Mouse (Mus musculus): ENCODE data around the gene Tmem136. TPM values are rescaled to one million over a fixed set of nuclear protein-coding genes. Genes with fewer than 3 reads are reported as not detected.

Gene Tmem136
- total and polyA plus RNA-seq, 2 experiments from 2014 or later, result 4.9 to 8.0 TPM

GRCm38 (mm10) chr9:43103675-43104299, 12.6 kb downstream of the Tmem136 start:
- no peaks in the 10 kb centered on the region for H3K9me3 ChIP-seq (ENCODE audit: low read length)
- peak overlapping the region; percentile 95 for H3K4me3 ChIP-seq (ENCODE audit: low read depth, low read length)
- no peaks in the 10 kb centered on the region for H3K27me3 ChIP-seq (ENCODE audit: insufficient read depth, low read length)
- H3K27ac ChIP-seq (ENCODE audit: low read depth, low read length), result no peak overlapping the region
- no peaks in the 10 kb centered on the region for H3K36me3 ChIP-seq (ENCODE audit: insufficient read depth, low read length)
- H3K4me2 ChIP-seq (ENCODE audit: low read depth, low read length, poor library complexity, severe bottlenecking), result peak overlapping the region; percentile 84
- no peak for TF ChIP-seq CTCF (IDR thresholded peaks at IDR 0.05)
- DNase-seq (ENCODE audit: low spot score) (no peak), ATAC-seq (ENCODE audit: low FRiP score) (no peak)
- H3K9ac ChIP-seq (replicated peaks; ENCODE audit: low read length, poor library complexity, severe bottlenecking), result 0 out of 2 replicates have a peak overlapping the region, but pooled peaks have one; percentile 3
- H3K4me1 ChIP-seq (ENCODE audit: insufficient read depth, low read length), result peaks cover 12% of the 10 kb centered on the region; the same call in 1 of the 2 replicates
- WGBS, result 29% methylated on average over 4 of the region's 4 CpGs

- H3K4me1 ChIP-seq (ENCODE audit: insufficient read depth, low read length), result peaks cover 12% of the 10 kb centered on the region; the same call in 1 of the 2 replicates
- no peak for DNase-seq (ENCODE audit: low spot score)
- no peak overlapping the region for H3K9ac ChIP-seq (replicated peaks; ENCODE audit: low read length, poor library complexity, severe bottlenecking)
- H3K4me2 ChIP-seq (ENCODE audit: low read depth, low read length, poor library complexity, severe bottlenecking), result peak overlapping the region; percentile 84
- peak overlapping the region; percentile 95; the same call in 1 of the 2 replicates for H3K4me3 ChIP-seq (ENCODE audit: low read depth, low read length)
- H3K9me3 ChIP-seq (ENCODE audit: low read length), result no peaks in the 10 kb centered on the region
- no peaks in the 10 kb centered on the region for H3K27me3 ChIP-seq (ENCODE audit: insufficient read depth, low read length)
- ATAC-seq (ENCODE audit: low FRiP score), result no peak
- TF ChIP-seq CTCF (IDR thresholded peaks at IDR 0.05), result no peak
- no peaks in the 10 kb centered on the region for H3K36me3 ChIP-seq (ENCODE audit: insufficient read depth, low read length)
- H3K27ac ChIP-seq (ENCODE audit: low read depth, low read length), result no peak overlapping the region
- 98% methylated on average over 2 of the region's 2 CpGs for WGBS
Observed at GRCm38 (mm10) chr9:43102931-43103330, 13.4 kb downstream of the Tmem136 start.

DNA sequence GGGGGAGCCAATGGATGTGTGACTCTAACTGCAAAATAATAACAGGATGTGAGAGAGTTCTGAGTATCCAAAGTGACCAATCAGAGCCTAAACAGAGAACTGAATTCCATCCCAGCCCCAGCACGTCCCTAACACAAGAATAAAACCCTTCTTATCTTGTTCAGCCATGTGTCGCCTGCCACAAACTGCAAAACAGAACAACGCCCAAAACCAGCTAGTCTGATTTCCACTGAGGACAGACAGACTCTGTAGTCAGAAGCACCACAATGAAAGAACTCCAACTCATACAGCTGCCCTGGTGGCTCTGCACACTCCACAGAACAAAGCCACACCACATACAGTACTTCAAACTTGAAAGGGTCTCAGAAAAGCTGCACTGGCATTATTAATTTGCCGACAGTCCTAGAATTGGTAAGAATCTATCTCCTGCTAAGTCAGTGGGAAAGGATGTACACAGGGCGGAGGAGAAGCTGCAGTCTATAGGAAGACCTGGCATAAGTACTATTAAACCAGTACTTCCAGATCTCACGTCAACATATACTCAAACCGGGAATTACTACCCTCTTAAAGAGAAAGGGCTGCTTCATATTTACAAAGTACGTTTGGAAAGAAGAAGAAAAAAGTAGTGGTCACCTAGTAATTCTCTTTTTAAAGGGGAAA, 14.3 kb downstream of the Tmem136 start:
- H3K4me1 ChIP-seq (ENCODE audit: insufficient read depth, low read length), result peaks cover 12% of the 10 kb centered on the region; the same call in 1 of the 2 replicates
- H3K27me3 ChIP-seq (ENCODE audit: insufficient read depth, low read length), result no peaks in the 10 kb centered on the region
- H3K9ac ChIP-seq (replicated peaks; ENCODE audit: low read length, poor library complexity, severe bottlenecking), result no peak overlapping the region
- no peaks in the 10 kb centered on the region for H3K9me3 ChIP-seq (ENCODE audit: low read length)
- H3K4me3 ChIP-seq (ENCODE audit: low read depth, low read length), result 0 out of 2 replicates have a peak overlapping the region, but pooled peaks have one; percentile 0
- H3K27ac ChIP-seq (ENCODE audit: low read depth, low read length), result no peak overlapping the region
- H3K36me3 ChIP-seq (ENCODE audit: insufficient read depth, low read length), result no peaks in the 10 kb centered on the region
- ATAC-seq (ENCODE audit: low FRiP score), result no peak
- TF ChIP-seq CTCF (IDR thresholded peaks at IDR 0.05), result no peak
- DNase-seq (ENCODE audit: low spot score), result no peak
- H3K4me2 ChIP-seq (ENCODE audit: low read depth, low read length, poor library complexity, severe bottlenecking), result peak overlapping the region; percentile 28; the same call in 1 of the 2 replicates
- WGBS, result 68% methylated on average over 8 of the region's 8 CpGs

GRCm38 (mm10) chr9:43098922-43099321, 17.4 kb downstream of the Tmem136 start:
- H3K9ac ChIP-seq (replicated peaks; ENCODE audit: low read length, poor library complexity, severe bottlenecking), result no peak overlapping the region
- no peak overlapping the region for H3K27ac ChIP-seq (ENCODE audit: low read depth, low read length)
- H3K4me1 ChIP-seq (ENCODE audit: insufficient read depth, low read length), result peaks cover 8% of the 10 kb centered on the region; the same call in 1 of the 2 replicates
- WGBS, result 49% methylated on average over 4 of the region's 4 CpGs
- H3K36me3 ChIP-seq (ENCODE audit: insufficient read depth, low read length), result no peaks in the 10 kb centered on the region
- H3K27me3 ChIP-seq (ENCODE audit: insufficient read depth, low read length), result no peaks in the 10 kb centered on the region
- DNase-seq (ENCODE audit: low spot score) (no peak), ATAC-seq (ENCODE audit: low FRiP score) (no peak)
- no peak overlapping the region for H3K4me3 ChIP-seq (ENCODE audit: low read depth, low read length)
- H3K4me2 ChIP-seq (ENCODE audit: low read depth, low read length, poor library complexity, severe bottlenecking), result no peak overlapping the region
- no peaks in the 10 kb centered on the region for H3K9me3 ChIP-seq (ENCODE audit: low read length)
- no peak for TF ChIP-seq CTCF (IDR thresholded peaks at IDR 0.05)

DNA sequence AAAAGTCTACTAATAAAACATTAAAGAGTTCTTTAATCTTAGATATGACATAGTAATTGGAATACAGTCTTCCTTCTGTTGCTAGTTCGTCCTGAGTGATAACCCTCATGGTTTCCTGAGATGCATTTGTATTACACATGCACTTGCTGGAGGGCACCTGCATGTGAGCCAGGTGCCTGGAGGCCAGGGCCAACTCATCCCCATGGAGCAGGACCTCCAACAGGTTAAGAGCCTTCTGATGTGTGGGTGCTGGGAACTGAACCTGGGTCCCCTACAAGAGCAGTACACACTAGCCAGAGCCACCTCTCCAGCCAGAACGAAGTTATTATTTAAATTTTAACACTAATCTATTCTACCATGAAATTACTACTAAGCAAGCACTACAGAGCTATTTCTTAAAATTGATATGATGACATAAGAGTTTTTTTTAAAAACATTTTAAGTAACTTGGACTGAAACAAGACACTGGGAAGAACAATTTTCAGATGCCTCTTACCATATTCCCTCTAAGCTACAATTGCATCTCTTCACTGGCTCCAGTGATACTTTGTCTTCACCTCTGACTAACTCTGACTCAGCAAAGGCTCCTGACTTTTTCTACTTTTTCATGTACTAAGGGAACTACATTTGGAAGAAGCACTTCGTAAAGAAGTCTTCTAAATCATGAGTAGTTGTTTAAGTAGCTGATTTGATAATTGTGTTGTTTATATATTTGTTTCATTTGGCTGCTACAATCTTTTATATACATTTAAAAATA, 18.4 kb downstream of the Tmem136 start:
- TF ChIP-seq CTCF (IDR thresholded peaks at IDR 0.05), result no peak
- H3K9me3 ChIP-seq (ENCODE audit: low read length), result no peaks in the 10 kb centered on the region
- H3K27ac ChIP-seq (ENCODE audit: low read depth, low read length), result no peak overlapping the region
- no peak overlapping the region for H3K4me2 ChIP-seq (ENCODE audit: low read depth, low read length, poor library complexity, severe bottlenecking)
- H3K36me3 ChIP-seq (ENCODE audit: insufficient read depth, low read length), result no peaks in the 10 kb centered on the region
- no peak overlapping the region for H3K4me3 ChIP-seq (ENCODE audit: low read depth, low read length)
- no peak overlapping the region for H3K9ac ChIP-seq (replicated peaks; ENCODE audit: low read length, poor library complexity, severe bottlenecking)
- no peaks in the 10 kb centered on the region for H3K27me3 ChIP-seq (ENCODE audit: insufficient read depth, low read length)
- no peak for ATAC-seq (ENCODE audit: low FRiP score)
- DNase-seq (ENCODE audit: low spot score), result no peak
- H3K4me1 ChIP-seq (ENCODE audit: insufficient read depth, low read length), result peaks cover 4% of the 10 kb centered on the region; the same call in 1 of the 2 replicates
- WGBS, result 87% methylated on average over 3 of the region's 3 CpGs

All from midbrain, postnatal 0 days (tissue).